In genomic region chr2:172739041-172739491, GRCm38 (mm10) we compare ENCODE assay signal across 9 mouse cellular contexts.
DNase-seq lines count a peak whose midpoint lies in the region; ATAC-seq and TF ChIP-seq lines count a peak whose summit lies in the region.
"Had no signal": no experiment of that assay in that cellular context is flagged by ENCODE, and none has a peak within 500 bp of the region (broad histone marks: within the 10 kb centered on the region; RNA-seq: fewer than 3 reads in every experiment).

No protein-coding gene starts in this region.

- no peaks in the 10 kb centered on the region for H3K4me1 ChIP-seq in intestine, postnatal 0 days (replicated peaks; ENCODE audit: control insufficient read depth, insufficient read depth, low read length)
- no peaks in the 10 kb centered on the region for H3K4me1 ChIP-seq in intestine, embryonic 15.5 days (replicated peaks)
- H3K4me1 ChIP-seq in ES-E14 (ENCODE audit: control insufficient read depth in 2 of 2, insufficient read depth in 2 of 2, low read length in 2 of 2, poor library complexity in 1 of 2) = peaks cover 5 to 30% of the 10 kb centered on the region in 2 experiments; a peak in 3 of 4 replicates
- peaks cover 60% of the 10 kb centered on the region for H3K4me1 ChIP-seq in embryonic facial prominence, embryonic 10.5 days

- H3K27me3 ChIP-seq in intestine, postnatal 0 days (replicated peaks; ENCODE audit: control insufficient read depth, insufficient read depth, low read length) = peaks cover 37% of the 10 kb centered on the region
- peaks cover 54% of the 10 kb centered on the region for H3K27me3 ChIP-seq in intestine, embryonic 15.5 days (replicated peaks)
- H3K27me3 ChIP-seq in embryonic facial prominence, embryonic 10.5 days (replicated peaks; ENCODE audit: low read depth, poor library complexity, severe bottlenecking) = peaks cover 92% of the 10 kb centered on the region

- no peak; the same call in 1 of the 2 replicates for ATAC-seq in intestine, postnatal 0 days
- ATAC-seq in intestine, embryonic 15.5 days = no peak

- H3K9ac ChIP-seq in intestine, postnatal 0 days (ENCODE audit: low read depth, low read length) = no peak overlapping the region
- no peak overlapping the region for H3K9ac ChIP-seq in intestine, embryonic 15.5 days
- no peak overlapping the region for H3K9ac ChIP-seq in ES-E14 (ENCODE audit: insufficient read depth, low read depth, low read length, poor library complexity, severe bottlenecking)

- in situ Hi-C loops in ES-E14 (cut with MboI; ENCODE audit: low sequenced_read_pairs in 2 of 2, unreplicated experiment in 2 of 2) = no loop called here

- no peaks in the 10 kb centered on the region for H3K9me3 ChIP-seq in intestine, postnatal 0 days (ENCODE audit: control insufficient read depth)
- no peaks in the 10 kb centered on the region for H3K9me3 ChIP-seq in intestine, embryonic 15.5 days
- no peaks in the 10 kb centered on the region for H3K9me3 ChIP-seq in ES-E14 (ENCODE audit: control insufficient read depth, insufficient read depth, low read depth, low read length)
- no peaks in the 10 kb centered on the region for H3K9me3 ChIP-seq in embryonic facial prominence, embryonic 10.5 days

- H3K4me3 ChIP-seq in intestine, postnatal 0 days (ENCODE audit: low read depth, low read length) = no peak overlapping the region
- no peak overlapping the region for H3K4me3 ChIP-seq in intestine, embryonic 15.5 days (replicated peaks)
- H3K4me3 ChIP-seq in ES-E14 (ENCODE audit: insufficient read depth in 1 of 2, low read depth in 1 of 2, low read length in 2 of 2, poor library complexity in 1 of 2, severe bottlenecking in 1 of 2) = peak overlapping the region in 1 of 2 experiments; percentile 7; a peak in 1 of 4 replicates
- peak overlapping the region; percentile 29 for H3K4me3 ChIP-seq in embryonic facial prominence, embryonic 10.5 days

- no peak for TF ChIP-seq CTCF in intestine, postnatal 0 days (IDR thresholded peaks at IDR 0.05; ENCODE audit: low read depth)

- peak; percentile 86 for DNase-seq in ES-E14 (ENCODE audit: low read depth, low spot score)
- peak; percentile 74 for DNase-seq in embryonic facial prominence, embryonic 10.5 days (ENCODE audit: low spot score)
- DNase-seq in lung, postnatal 25 days (ENCODE audit: low spot score) = peak; percentile 3
- DNase-seq in frontal cortex, postnatal 10 days (ENCODE audit: low spot score in 2 of 2) = no peak
- no peak for DNase-seq in adrenal gland, adult 18-20 months (ENCODE audit: low spot score in 2 of 2)
- no peak for DNase-seq in right cerebral cortex, postnatal 36 days (ENCODE audit: low spot score in 2 of 2)
- DNase-seq: heart, adult 18-20 months had no signal

- 0 out of 2 replicates have a peak overlapping the region, but pooled peaks have one; percentile 24 for H3K4me2 ChIP-seq in intestine, postnatal 0 days (replicated peaks; ENCODE audit: low read depth)
- H3K4me2 ChIP-seq in intestine, embryonic 15.5 days (replicated peaks) = no peak overlapping the region

- WGBS in intestine, postnatal 0 days = 15% methylated on average over 11 of the region's 11 CpGs
- WGBS in intestine, embryonic 15.5 days = 13% methylated on average over 11 of the region's 11 CpGs
- 4% methylated on average over 11 of the region's 11 CpGs for WGBS in embryonic facial prominence, embryonic 10.5 days

- no peaks in the 10 kb centered on the region for H3K36me3 ChIP-seq in intestine, postnatal 0 days (ENCODE audit: control insufficient read depth, insufficient read depth)
- H3K36me3 ChIP-seq in intestine, embryonic 15.5 days = no peaks in the 10 kb centered on the region
- H3K36me3 ChIP-seq in ES-E14 (ENCODE audit: control insufficient read depth, insufficient read depth, low read length, poor library complexity, severe bottlenecking) = no peaks in the 10 kb centered on the region
- H3K36me3 ChIP-seq in embryonic facial prominence, embryonic 10.5 days (replicated peaks) = no peaks in the 10 kb centered on the region

- H3K27ac ChIP-seq in intestine, postnatal 0 days (ENCODE audit: low read depth, low read length) = no peak overlapping the region
- no peak overlapping the region for H3K27ac ChIP-seq in intestine, embryonic 15.5 days
- H3K27ac ChIP-seq in ES-E14 (ENCODE audit: insufficient read depth, low read depth, low read length, poor library complexity, severe bottlenecking) = no peak overlapping the region
- peak overlapping the region; percentile 84 for H3K27ac ChIP-seq in embryonic facial prominence, embryonic 10.5 days (replicated peaks)

TF ChIP-seq in ES-E14, 5 proteins besides CTCF, POLR2A, EP300 and RAD21:
- no peak for TF ChIP-seq HCFC1 (IDR thresholded peaks at IDR 0.05; ENCODE audit: borderline replicate concordance, insufficient read depth, low read length)
- TF ChIP-seq MAFK (IDR thresholded peaks at IDR 0.05; ENCODE audit: insufficient read depth, low read depth, low read length) = no peak
- TF ChIP-seq CHD2 (IDR thresholded peaks at IDR 0.05; ENCODE audit: low read depth, low read length) = no peak
- TF ChIP-seq ZNF384 (IDR thresholded peaks at IDR 0.05; ENCODE audit: low read depth, low read length) = no peak
- TF ChIP-seq ZC3H11A (IDR thresholded peaks at IDR 0.05; ENCODE audit: borderline replicate concordance, low read depth, low read length) = no peak

Comparison
In these comparisons a context has a peak if more than half of its experiments do, and no peak if none do; other contexts are left out.
1. DNase-seq: peak in ES-E14 (single experiment), embryonic facial prominence, embryonic 10.5 days (single experiment) and lung, postnatal 25 days (single experiment); none in frontal cortex, postnatal 10 days (0 of 2), adrenal gland, adult 18-20 months (0 of 2) and right cerebral cortex, postnatal 36 days (0 of 2).